Mouse (Mus musculus) liver, adult 2 months (tissue): ENCODE data around the gene Nol3. TPM values are rescaled to one million over a fixed set of nuclear protein-coding genes. Genes with fewer than 3 reads are reported as not detected.

ENCODE experiments used
- DNase-seq: peaks from one replicate; pipeline ENCODE4 v3.0.0-alpha.2; 2011; ENCODE audit warnings: low read depth, low spot score; ENCODE audit errors: extremely low read depth
- H3K27ac ChIP-seq: fragments of 200-500 bp; replicated peaks from 2 replicates; pipeline ENCODE4 v1.5.1; 2012; ENCODE audit warnings: low read depth, mild to moderate bottlenecking, control low read depth, inconsistent platforms, low read length; ENCODE audit not compliant: insufficient read depth
- H3K27me3 ChIP-seq: fragments of 200-500 bp; 2 replicates; pipeline ENCODE4 v1.6.1; 2012; ENCODE audit warnings: mild to moderate bottlenecking, moderate library complexity, low read length, inconsistent platforms; ENCODE audit not compliant: control insufficient read depth, insufficient read depth
- H3K36me3 ChIP-seq: fragments of 200-500 bp; 2 replicates; pipeline ENCODE4 v1.6.1; 2012; ENCODE audit warnings: low read length, inconsistent platforms; ENCODE audit not compliant: control insufficient read depth, insufficient read depth
- H3K4me1 ChIP-seq: fragments of 200-500 bp; 2 replicates; pipeline ENCODE4 v1.6.1; 2011; ENCODE audit warnings: low read length; ENCODE audit not compliant: control insufficient read depth, insufficient read depth
- H3K4me3 ChIP-seq: fragments of 200-500 bp; 2 replicates; pipeline ENCODE4 v1.5.1; 2011; ENCODE audit warnings: low read depth, mild to moderate bottlenecking, control low read depth, low read length, moderate library complexity; ENCODE audit not compliant: insufficient read depth
- H3K79me2 ChIP-seq: fragments of 200-500 bp; 2 replicates; pipeline ENCODE4 v1.6.1; 2012; ENCODE audit warnings: inconsistent platforms, mild to moderate bottlenecking, low read length, moderate library complexity; ENCODE audit not compliant: control insufficient read depth, insufficient read depth
- H3K9ac ChIP-seq: fragments of 200-500 bp; 2 replicates; pipeline ENCODE4 v1.6.1; 2012; ENCODE audit warnings: low read depth, mild to moderate bottlenecking, control low read depth, inconsistent platforms, low read length
- CTCF ChIP-seq: fragments of 200-500 bp; IDR thresholded peaks from 2 replicates; pipeline ENCODE4 v1.5.1; 2011; ENCODE audit warnings: low read depth, low read length, control low read depth
- POLR2A ChIP-seq: fragments of 200-500 bp; IDR thresholded peaks from 2 replicates; pipeline ENCODE4 v1.6.1; 2011; ENCODE audit warnings: low read length, control low read depth; ENCODE audit not compliant: insufficient read depth; ENCODE audit errors: extremely low read depth
- WGBS: fragments of 180-500 bp; shearing (Covaris S2); methylation state at CpG from one replicate; pipeline ENCODE4 v1.1.7; 2018; 5-methylcytosine and 5-hydroxymethylcytosine counted together
- polyA plus RNA-seq: library from polyadenylated mRNA; depleted of rRNA; stranded (reverse); fragments of >200 nt; gene quantifications from 2 replicates; pipeline ENCODE4 v1.2.3, GENCODE M21; 2012
- total RNA-seq: library from RNA; depleted of rRNA; stranded (reverse); fragments of >200 nt; gene quantifications from 2 replicates; pipeline ENCODE4 v1.2.3, GENCODE M21; 2014

The Nol3 gene
- total and polyA plus RNA-seq, 2 experiments, result 0.37 to 0.43 TPM

- Histone ChIP-seq H3K27me3 (no peaks in the 10 kb centered on the region), H3K9ac (no peak overlapping the region), H3K36me3 (no peaks in the 10 kb centered on the region), H3K27ac (no peak overlapping the region), H3K79me2 (no peaks in the 10 kb centered on the region), H3K4me3 (no peak overlapping the region), H3K4me1 (peaks cover 6% of the 10 kb centered on the region)
- no peak for TF ChIP-seq POLR2A
- TF ChIP-seq CTCF, result peak; percentile 98
- WGBS, result 32% methylated on average over 23 of the region's 23 CpGs
- peak; percentile 65 for DNase-seq
Measured at GRCm38 (mm10) chr8:105283074-105283473, 7.1 kb downstream of the Nol3 start.

DNA sequence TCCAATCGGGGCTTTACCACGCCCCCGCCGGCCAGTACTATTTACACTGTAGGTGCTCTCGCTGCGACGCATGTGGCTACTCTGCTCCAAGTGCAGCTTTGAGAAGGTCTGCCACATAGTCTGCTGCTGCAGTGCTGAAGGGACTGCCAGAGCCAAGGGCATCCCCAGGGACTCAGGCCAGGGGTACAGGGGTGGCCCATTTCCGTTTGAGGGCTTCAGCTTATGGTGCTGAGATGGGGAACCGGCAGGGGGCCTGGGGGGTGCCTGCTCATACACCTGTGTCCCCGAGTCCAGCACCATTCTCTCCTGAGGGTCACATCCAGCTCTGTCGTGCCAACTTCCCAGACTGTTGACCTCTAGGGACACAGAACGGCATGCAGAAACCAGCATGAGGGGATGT lies 9.6 kb downstream of the Nol3 start:
- Histone ChIP-seq H3K4me1 (peaks cover 9% of the 10 kb centered on the region), H3K36me3 (no peaks in the 10 kb centered on the region), H3K27ac (no peak overlapping the region), H3K9ac (no peak overlapping the region), H3K79me2 (no peaks in the 10 kb centered on the region), H3K27me3 (no peaks in the 10 kb centered on the region), H3K4me3 (no peak overlapping the region)
- TF ChIP-seq POLR2A (no peak), CTCF (no peak)
- DNase-seq, result no peak
- WGBS, result 38% methylated on average over 12 of the region's 12 CpGs

DNA sequence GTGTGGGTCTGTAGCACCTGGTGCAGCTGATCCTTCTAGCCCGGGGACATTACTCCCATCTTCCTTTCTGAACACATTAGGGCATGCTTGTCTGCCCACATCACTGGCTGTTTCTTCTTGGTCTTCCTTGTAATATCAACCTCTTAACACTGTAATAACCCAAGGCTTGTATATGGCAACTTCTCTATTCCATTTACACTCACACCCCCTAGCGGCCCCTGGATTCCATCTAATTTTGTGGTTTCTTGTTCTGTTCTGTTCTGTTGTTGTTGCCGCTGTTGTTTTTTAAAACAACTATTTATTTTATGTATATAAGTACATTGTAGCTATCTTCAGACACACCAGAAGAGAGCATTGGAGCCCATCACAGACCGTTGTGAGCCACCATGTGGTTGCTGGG lies 11.0 kb downstream of the Nol3 start:
- Histone ChIP-seq H3K9ac (no peak overlapping the region), H3K36me3 (no peaks in the 10 kb centered on the region), H3K4me3 (no peak overlapping the region), H3K79me2 (no peaks in the 10 kb centered on the region), H3K27me3 (no peaks in the 10 kb centered on the region), H3K27ac (no peak overlapping the region), H3K4me1 (peaks cover 10% of the 10 kb centered on the region)
- 87% methylated on average over 4 of the region's 4 CpGs for WGBS
- TF ChIP-seq CTCF (no peak), POLR2A (no peak)
- no peak for DNase-seq

- H3K79me2 ChIP-seq, result no peaks in the 10 kb centered on the region
- no peak for DNase-seq
- no peak overlapping the region for H3K9ac ChIP-seq
- TF ChIP-seq CTCF (no peak), POLR2A (no peak)
- H3K27me3 ChIP-seq, result no peaks in the 10 kb centered on the region
- peaks cover 8% of the 10 kb centered on the region; the same call in 1 of the 2 replicates for H3K4me1 ChIP-seq
- H3K4me3 ChIP-seq, result no peak overlapping the region
- WGBS, result 97% methylated on average over 5 of the region's 5 CpGs
- H3K27ac ChIP-seq, result no peak overlapping the region
- H3K36me3 ChIP-seq, result no peaks in the 10 kb centered on the region
Measured at GRCm38 (mm10) chr8:105288231-105288630, 12.3 kb downstream of the Nol3 start.

DNA sequence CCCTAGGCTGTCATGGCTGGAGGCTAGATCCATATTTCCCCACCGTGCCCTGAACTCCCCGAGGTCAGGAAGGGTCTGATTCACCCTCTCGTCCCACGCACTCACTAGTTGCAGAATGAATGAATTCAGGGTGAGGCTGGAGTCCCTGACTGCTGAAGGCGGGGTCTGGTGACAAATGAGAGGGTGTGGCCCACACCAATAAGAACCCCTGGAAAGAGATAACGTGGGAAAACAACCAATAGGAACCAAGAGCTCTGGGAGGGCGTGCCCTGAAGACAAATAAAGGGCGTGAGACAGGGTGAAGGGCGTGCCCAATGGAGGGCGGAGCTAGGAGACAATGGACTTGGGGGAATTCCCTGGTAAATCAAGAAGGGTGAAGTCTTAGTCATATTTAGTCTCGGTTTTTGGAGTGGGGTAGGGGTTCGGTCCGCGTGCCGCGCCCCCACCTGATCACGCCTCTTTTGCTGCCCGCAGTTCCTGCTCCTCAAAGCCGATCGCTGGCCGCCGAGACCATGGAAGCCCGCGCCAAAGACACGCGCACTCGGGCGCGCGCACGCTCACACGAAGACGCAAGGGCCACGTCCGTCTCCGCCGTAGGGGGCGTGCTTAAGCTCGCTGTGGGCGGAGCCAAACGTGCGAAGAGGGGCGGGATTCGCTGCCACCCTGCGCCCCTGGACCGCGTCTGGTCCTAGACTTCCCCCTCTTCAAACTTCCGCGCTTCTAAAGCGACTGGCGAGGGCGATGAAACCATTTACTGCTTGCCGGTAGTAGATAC lies 13.2 kb downstream of the Nol3 start:
- H3K27ac ChIP-seq, result no peak overlapping the region
- WGBS, result 8% methylated on average over 53 of the region's 53 CpGs
- peak; percentile 79 for DNase-seq
- H3K27me3 ChIP-seq, result no peaks in the 10 kb centered on the region
- peak overlapping the region; percentile 77 for H3K4me3 ChIP-seq
- H3K79me2 ChIP-seq, result no peaks in the 10 kb centered on the region
- peaks cover 8% of the 10 kb centered on the region; the same call in 1 of the 2 replicates for H3K4me1 ChIP-seq
- H3K9ac ChIP-seq, result peak overlapping the region; percentile 63
- no peaks in the 10 kb centered on the region for H3K36me3 ChIP-seq
- no peak for TF ChIP-seq POLR2A

GRCm38 (mm10) chr8:105289805-105290460 lies 14.0 kb downstream of the Nol3 start, which contains the start of gene 4931428F04Rik:
4931428F04Rik (minus strand) TSS chr8:105289864.
- Histone ChIP-seq H3K9ac (peak within 1 kb of the TSS; percentile 63), H3K4me1 (peaks cover 8% of the 10 kb centered on the region; the same call in 1 of the 2 replicates), H3K36me3 (no peaks in the 10 kb centered on the region), H3K27ac (no peak within 1 kb of the TSS), H3K79me2 (no peaks in the 10 kb centered on the region), H3K4me3 (peak within 1 kb of the TSS; percentile 77), H3K27me3 (no peaks in the 10 kb centered on the region)
- WGBS, result 12% methylated on average over 43 of the region's 43 CpGs
- peak; percentile 64 for TF ChIP-seq CTCF
- TF ChIP-seq POLR2A, result no peak
- DNase-seq, result no peak
